Mouse (Mus musculus) urinary bladder, postnatal 36 days (tissue): ENCODE data around the gene Rhoc.

Source experiments
- DNase-seq, 2 experiments: peaks; one replicate each; pipeline ENCODE4 v3.0.0; 2022; ENCODE audit warnings: low spot score in 2 of 2, mixed read lengths in 1 of 2

Rhoc gene

GRCm38 (mm10) chr3:104815346-104815745, 27.2 kb downstream of the Rhoc start:
- DNase-seq: no peak

GRCm38 (mm10) chr3:104816130-104816529, 28.0 kb downstream of the Rhoc start:
- no peak for DNase-seq

- peak; percentile 41 to 49 for DNase-seq
Observed at GRCm38 (mm10) chr3:104817481-104817990, 29.4 kb downstream of the Rhoc start.

GRCm38 (mm10) chr3:104817991-104818748, 30.0 kb downstream of the Rhoc start, which contains the start of gene Mov10:
Gene Mov10, minus strand, starts transcription at chr3:104818563.
- peak; percentile 54 to 65 for DNase-seq

GRCm38 (mm10) chr3:104818749-104819134, 30.6 kb downstream of the Rhoc start:
- no peak for DNase-seq

GRCm38 (mm10) chr3:104820426-104820825, 32.3 kb downstream of the Rhoc start:
- no peak for DNase-seq

- DNase-seq: no peak
Observed at GRCm38 (mm10) chr3:104822413-104822812, 34.2 kb downstream of the Rhoc start.

GRCm38 (mm10) chr3:104835797-104836196, 47.6 kb downstream of the Rhoc start:
- DNase-seq: no peak

GRCm38 (mm10) chr3:104841049-104841448, 52.9 kb downstream of the Rhoc start:
- DNase-seq: no peak
